Mouse (Mus musculus) naive thymus-derived CD4-positive, alpha-beta T cell, adult 2 months (primary cell): ENCODE results near the gene Mindy4.

Source experiments
- DNase-seq: peaks from one replicate; pipeline ENCODE4 v3.0.0-alpha.2; 2011; ENCODE audit warnings: low read depth

Gene Mindy4

GRCm38 (mm10) chr6:55256500-55257191 lies 53.5 kb downstream of the Mindy4 start:
- DNase-seq = peak; percentile 46

GRCm38 (mm10) chr6:55257246-55257645 lies 54.1 kb downstream of the Mindy4 start:
- peak; percentile 8 for DNase-seq

GRCm38 (mm10) chr6:55258428-55259325 lies 55.5 kb downstream of the Mindy4 start:
- no peak for DNase-seq

- no peak for DNase-seq
Measured at GRCm38 (mm10) chr6:55262161-55262560, 59.0 kb downstream of the Mindy4 start.

GRCm38 (mm10) chr6:55263490-55264046 lies 60.4 kb downstream of the Mindy4 start:
- DNase-seq = no peak

GRCm38 (mm10) chr6:55264741-55265366 lies 61.7 kb downstream of the Mindy4 start:
- no peak for DNase-seq

- no peak for DNase-seq
Measured at GRCm38 (mm10) chr6:55272952-55273351, 69.8 kb downstream of the Mindy4 start.

GRCm38 (mm10) chr6:55273463-55273862 lies 70.3 kb downstream of the Mindy4 start:
- no peak for DNase-seq

- DNase-seq = no peak
Measured at GRCm38 (mm10) chr6:55275000-55275399, 71.8 kb downstream of the Mindy4 start.

- DNase-seq = no peak
Measured at GRCm38 (mm10) chr6:55275786-55276185, 72.6 kb downstream of the Mindy4 start.

GRCm38 (mm10) chr6:55276692-55277282 lies 73.6 kb downstream of the Mindy4 start:
- DNase-seq = no peak

GRCm38 (mm10) chr6:55278086-55278485 lies 74.9 kb downstream of the Mindy4 start:
- no peak for DNase-seq

GRCm38 (mm10) chr6:55278520-55278919 lies 75.3 kb downstream of the Mindy4 start:
- no peak for DNase-seq

GRCm38 (mm10) chr6:55280979-55281378 lies 77.8 kb downstream of the Mindy4 start:
- no peak for DNase-seq

- DNase-seq = no peak
Measured at GRCm38 (mm10) chr6:55281687-55282086, 78.5 kb downstream of the Mindy4 start.

- no peak for DNase-seq
Measured at GRCm38 (mm10) chr6:55282348-55282747, 79.2 kb downstream of the Mindy4 start.

- no peak for DNase-seq
Measured at GRCm38 (mm10) chr6:55285218-55285617, 82.0 kb downstream of the Mindy4 start.

- no peak for DNase-seq
Measured at GRCm38 (mm10) chr6:55288007-55288602, 84.9 kb downstream of the Mindy4 start.

GRCm38 (mm10) chr6:55294549-55295131 lies 91.5 kb downstream of the Mindy4 start:
- no peak for DNase-seq

GRCm38 (mm10) chr6:55295325-55295724 lies 92.1 kb downstream of the Mindy4 start:
- DNase-seq = no peak

- DNase-seq = no peak
Measured at GRCm38 (mm10) chr6:55299482-55299881, 96.3 kb downstream of the Mindy4 start.
